Mouse (Mus musculus): Measurements from ENCODE around the gene Slc24a3.

GRCm38 (mm10) chr2:145621119-145621518 is 453.6 kb downstream of the Slc24a3 start:
- TF ChIP-seq CTCF (IDR thresholded peaks at IDR 0.05; ENCODE audit: insufficient read depth, low read depth, low read length) (no peak), POLR2A (IDR thresholded peaks at IDR 0.05; ENCODE audit: insufficient read depth, low read depth, low read length) (no peak)
